Mouse (Mus musculus) lung, embryonic 16.5 days (tissue): ENCODE data around the gene Vegfa. TPM values are rescaled to one million over a fixed set of nuclear protein-coding genes. Genes with fewer than 3 reads are reported as not detected.
A peak's percentile ranks its signal among the peaks of the same experiment; 100 is the strongest.

Experiments
- ATAC-seq: fragments of 200-750 bp; cut with Nextera tagmentation; 2 replicates; pipeline ENCODE4 v1.8.0; 2017; ENCODE audit warnings: low read depth, mild to moderate bottlenecking, moderate library complexity
- H3K27ac ChIP-seq: fragments of 300-500 bp; sonication (generic); 2 replicates; pipeline ENCODE4 v1.5.1; 2014; ENCODE audit warnings: mild to moderate bottlenecking, control low read depth, low read length
- H3K27me3 ChIP-seq: fragments of 300-500 bp; sonication (generic); 2 replicates; pipeline ENCODE4 v1.6.1; 2014; ENCODE audit warnings: low read depth, low read length, mixed read lengths; ENCODE audit not compliant: control insufficient read depth, insufficient read depth
- H3K36me3 ChIP-seq: fragments of 300-500 bp; sonication (generic); 2 replicates; pipeline ENCODE4 v1.6.1; 2014; ENCODE audit warnings: low read length; ENCODE audit not compliant: control insufficient read depth, insufficient read depth
- H3K4me1 ChIP-seq: fragments of 300-500 bp; sonication (generic); replicated peaks from 2 replicates; pipeline ENCODE4 v1.6.1; 2014; ENCODE audit warnings: low read length, mixed read lengths; ENCODE audit not compliant: control insufficient read depth, insufficient read depth
- H3K4me2 ChIP-seq: fragments of 300-500 bp; sonication (generic); 2 replicates; pipeline ENCODE4 v1.6.1; 2014; ENCODE audit warnings: low read depth, low read length, control low read depth
- H3K4me3 ChIP-seq: fragments of 300-500 bp; sonication (generic); 2 replicates; pipeline ENCODE4 v1.5.1; 2014; ENCODE audit warnings: mild to moderate bottlenecking, low read length, control low read depth
- H3K9ac ChIP-seq: fragments of 300-500 bp; sonication (generic); 2 replicates; pipeline ENCODE4 v1.6.1; 2014; ENCODE audit warnings: low read length, control low read depth
- H3K9me3 ChIP-seq: fragments of 300-500 bp; sonication (generic); 2 replicates; pipeline ENCODE4 v1.6.1; 2016; ENCODE audit warnings: low read length; ENCODE audit not compliant: control insufficient read depth
- WGBS: fragments of 180-500 bp; shearing (Covaris S2); extraction: QIAGEN DNeasy Blood & Tissue Kit; methylation state at CpG from one replicate; pipeline ENCODE4 v1.1.7; 2014; 5-methylcytosine and 5-hydroxymethylcytosine counted together
- polyA plus RNA-seq: library from polyadenylated mRNA; unstranded; fragments of >200 nt; fragmentation: Nextera tagmentation; extraction: Ambion mirVana; gene quantifications from 2 replicates; pipeline ENCODE4 v1.2.1, GENCODE M21; 2015

Gene Vegfa
- polyA plus RNA-seq, 1 experiment from 2014 or later, result 4.5 TPM

DNA sequence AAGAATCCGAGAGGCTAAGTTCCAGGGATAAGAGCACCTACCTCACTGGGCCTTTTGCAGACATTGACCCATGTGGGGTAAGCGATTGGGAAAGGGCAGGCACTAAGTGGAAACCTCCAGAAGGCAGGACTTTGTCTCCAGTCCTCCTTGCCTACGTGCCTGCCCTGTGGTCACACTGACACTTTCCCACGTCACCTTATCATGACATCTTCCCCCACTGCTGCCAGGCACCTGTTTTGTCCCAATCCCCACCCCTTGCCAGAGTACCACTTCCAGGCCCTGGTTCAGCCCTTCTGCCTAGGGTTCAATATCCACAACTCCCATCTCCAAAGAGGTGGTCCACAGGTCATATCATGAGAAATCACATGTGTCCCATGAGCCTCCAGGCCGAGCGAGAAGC, 16.2 kb downstream of the Vegfa start:
- Histone ChIP-seq H3K9ac (no peak overlapping the region), H3K9me3 (no peaks in the 10 kb centered on the region), H3K4me2 (no peak overlapping the region), H3K4me1 (peaks cover 13% of the 10 kb centered on the region; the same call in 1 of the 2 replicates), H3K36me3 (peaks cover 39% of the 10 kb centered on the region), H3K27ac (no peak overlapping the region), H3K27me3 (no peaks in the 10 kb centered on the region), H3K4me3 (no peak overlapping the region)
- no peak for ATAC-seq
- WGBS, result 89% methylated on average over 6 of the region's 6 CpGs

DNA sequence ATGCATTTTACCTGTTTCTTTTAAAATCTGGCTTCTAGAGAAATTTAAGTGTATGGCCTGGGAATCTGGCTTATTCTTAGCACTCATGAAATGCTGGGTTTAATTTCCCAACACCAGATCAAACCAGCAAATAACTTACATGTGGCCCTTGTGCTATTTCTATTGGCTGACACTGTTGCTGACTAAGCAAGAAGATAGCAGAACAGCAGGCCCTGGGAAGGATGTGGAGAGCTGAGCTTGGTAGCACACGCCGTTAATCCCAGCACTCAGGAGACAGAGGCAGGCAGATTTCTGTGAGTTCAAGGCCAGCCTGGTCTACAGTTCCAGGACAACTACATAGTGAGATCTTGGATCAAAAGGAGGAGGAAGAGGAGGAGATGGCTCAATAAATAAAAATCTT, 17.2 kb downstream of the Vegfa start:
- Histone ChIP-seq H3K4me1 (peaks cover 13% of the 10 kb centered on the region; the same call in 1 of the 2 replicates), H3K9ac (no peak overlapping the region), H3K27me3 (no peaks in the 10 kb centered on the region), H3K9me3 (no peaks in the 10 kb centered on the region), H3K4me2 (no peak overlapping the region), H3K36me3 (peaks cover 35% of the 10 kb centered on the region), H3K27ac (no peak overlapping the region), H3K4me3 (no peak overlapping the region)
- 84% methylated on average over 2 of the region's 2 CpGs for WGBS
- ATAC-seq, result no peak

DNA sequence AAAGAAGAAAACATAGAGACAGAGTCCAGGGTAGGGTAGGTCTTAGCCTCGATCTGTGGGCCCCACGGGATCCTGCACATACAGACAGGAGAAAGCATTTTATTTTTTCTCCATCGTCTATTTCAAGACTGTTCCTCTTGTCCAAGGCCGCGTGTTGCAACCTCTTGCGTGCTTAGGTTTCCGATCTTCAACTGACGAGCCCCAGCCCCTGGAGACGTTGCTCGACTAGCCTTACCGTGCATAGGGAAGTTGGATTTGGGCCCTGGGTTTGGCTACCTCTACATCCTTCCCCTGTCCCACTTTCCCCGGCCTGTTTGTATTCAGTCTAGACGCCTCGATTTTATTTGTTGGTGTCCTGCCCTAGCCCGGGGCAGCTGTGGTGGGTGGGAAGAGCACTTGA, 18.6 kb downstream of the Vegfa start:
- WGBS, result 80% methylated on average over 15 of the region's 15 CpGs
- Histone ChIP-seq H3K27me3 (no peaks in the 10 kb centered on the region), H3K36me3 (peaks cover 23% of the 10 kb centered on the region), H3K9me3 (no peaks in the 10 kb centered on the region), H3K4me2 (no peak overlapping the region), H3K4me3 (no peak overlapping the region), H3K9ac (no peak overlapping the region), H3K4me1 (peaks cover 6% of the 10 kb centered on the region; the same call in 1 of the 2 replicates), H3K27ac (no peak overlapping the region)
- no peak for ATAC-seq

GRCm38 (mm10) chr17:46012211-46012610, 20.0 kb downstream of the Vegfa start:
- Histone ChIP-seq H3K4me3 (no peak overlapping the region), H3K36me3 (peaks cover 14% of the 10 kb centered on the region), H3K9me3 (no peaks in the 10 kb centered on the region), H3K4me1 (peaks cover 3% of the 10 kb centered on the region; the same call in 1 of the 2 replicates), H3K4me2 (no peak overlapping the region), H3K9ac (no peak overlapping the region), H3K27me3 (no peaks in the 10 kb centered on the region), H3K27ac (peak overlapping the region; percentile 50; the same call in 1 of the 2 replicates)
- WGBS, result 29% methylated on average over 8 of the region's 8 CpGs
- peak; percentile 60; the same call in 1 of the 2 replicates for ATAC-seq

DNA sequence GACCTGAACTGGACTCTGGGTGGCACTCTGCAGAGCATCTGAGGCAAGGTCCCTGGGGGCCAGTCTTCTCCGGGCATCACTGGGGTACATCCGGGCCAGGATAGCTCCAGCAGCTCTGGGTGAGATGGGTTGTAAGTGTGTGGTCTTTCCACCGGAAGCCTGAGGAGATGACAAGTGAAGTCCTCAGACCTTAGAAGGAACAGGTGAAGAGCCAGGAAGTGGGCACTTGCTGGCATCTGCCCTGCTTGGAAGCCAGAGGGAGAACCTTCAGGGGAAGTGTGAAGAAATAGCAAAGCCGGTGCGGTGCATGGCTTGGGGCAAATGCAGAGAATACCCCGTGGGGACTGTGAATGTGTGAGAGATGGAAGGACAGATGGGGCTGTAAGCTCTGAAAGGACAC, 21.7 kb downstream of the Vegfa start:
- Histone ChIP-seq H3K27ac (no peak overlapping the region), H3K4me2 (no peak overlapping the region), H3K9me3 (no peaks in the 10 kb centered on the region), H3K9ac (no peak overlapping the region), H3K27me3 (no peaks in the 10 kb centered on the region), H3K36me3 (peaks cover 6% of the 10 kb centered on the region; the same call in 1 of the 2 replicates), H3K4me3 (no peak overlapping the region), H3K4me1 (peaks cover 3% of the 10 kb centered on the region)
- 77% methylated on average over 6 of the region's 6 CpGs for WGBS
- ATAC-seq, result no peak

GRCm38 (mm10) chr17:46009182-46009581, 23.0 kb downstream of the Vegfa start:
- no peaks in the 10 kb centered on the region for H3K27me3 ChIP-seq
- no peak overlapping the region for H3K4me2 ChIP-seq
- no peaks in the 10 kb centered on the region for H3K36me3 ChIP-seq
- H3K4me1 ChIP-seq, result peaks cover 6% of the 10 kb centered on the region
- ATAC-seq, result no peak
- H3K4me3 ChIP-seq, result no peak overlapping the region
- WGBS, result 46% methylated on average over 7 of the region's 7 CpGs
- H3K27ac ChIP-seq, result no peak overlapping the region
- H3K9ac ChIP-seq, result no peak overlapping the region
- no peaks in the 10 kb centered on the region for H3K9me3 ChIP-seq

DNA sequence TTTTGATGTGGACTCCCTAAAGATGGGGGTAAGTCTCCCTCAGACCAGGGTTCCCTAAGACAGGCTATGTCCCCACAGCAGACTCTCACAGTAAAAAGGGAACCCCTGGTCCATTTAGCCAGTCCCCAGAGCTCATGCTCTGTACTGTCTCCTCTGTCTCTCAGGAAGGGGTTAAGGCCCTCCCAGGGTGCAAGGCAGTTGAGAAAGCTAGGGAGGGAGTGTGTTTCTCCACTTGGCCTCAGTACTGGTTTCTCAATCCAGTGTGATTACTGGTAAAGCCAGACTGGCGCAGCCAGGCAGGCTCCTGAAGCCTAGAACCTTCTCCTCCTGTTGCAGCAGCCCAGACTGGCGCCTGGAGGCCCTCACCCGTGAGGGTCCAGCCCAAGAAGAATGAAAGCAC, 26.7 kb downstream of the Vegfa start:
- H3K36me3 ChIP-seq, result no peaks in the 10 kb centered on the region
- 70% methylated on average over 3 of the region's 3 CpGs for WGBS

DNA sequence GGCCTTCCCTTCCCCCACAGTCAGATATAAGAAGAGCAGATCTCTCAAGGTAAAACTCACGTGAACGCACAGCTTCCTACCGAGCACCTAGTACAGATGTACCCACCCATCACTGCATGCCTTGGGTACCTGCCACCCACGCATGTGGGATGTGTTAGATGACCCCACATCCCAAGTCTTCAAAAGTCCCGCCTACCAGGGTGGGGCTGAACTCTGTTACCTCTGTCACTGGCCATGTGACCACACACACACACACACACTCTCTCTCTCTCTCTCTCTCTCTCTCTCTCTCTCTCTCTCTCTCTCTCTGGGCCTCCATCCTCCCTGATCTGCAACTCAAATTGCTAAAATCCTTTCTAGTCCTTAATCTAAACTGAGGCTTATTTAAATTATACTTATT, 27.7 kb downstream of the Vegfa start:
- Histone ChIP-seq H3K4me3 (no peak overlapping the region), H3K9ac (no peak overlapping the region), H3K27ac (no peak overlapping the region), H3K27me3 (no peaks in the 10 kb centered on the region), H3K36me3 (no peaks in the 10 kb centered on the region), H3K9me3 (no peaks in the 10 kb centered on the region), H3K4me2 (no peak overlapping the region), H3K4me1 (peaks cover 5% of the 10 kb centered on the region)
- WGBS, result 56% methylated on average over 5 of the region's 5 CpGs
- no peak for ATAC-seq

More for the DNA sequence above, 26.7 kb downstream of the Vegfa start:
- Histone ChIP-seq H3K27me3 (no peaks in the 10 kb centered on the region), H3K4me1 (peaks cover 5% of the 10 kb centered on the region), H3K4me2 (no peak overlapping the region), H3K27ac (no peak overlapping the region), H3K9ac (no peak overlapping the region), H3K4me3 (no peak overlapping the region), H3K9me3 (no peaks in the 10 kb centered on the region)
- ATAC-seq, result peak; percentile 70

DNA sequence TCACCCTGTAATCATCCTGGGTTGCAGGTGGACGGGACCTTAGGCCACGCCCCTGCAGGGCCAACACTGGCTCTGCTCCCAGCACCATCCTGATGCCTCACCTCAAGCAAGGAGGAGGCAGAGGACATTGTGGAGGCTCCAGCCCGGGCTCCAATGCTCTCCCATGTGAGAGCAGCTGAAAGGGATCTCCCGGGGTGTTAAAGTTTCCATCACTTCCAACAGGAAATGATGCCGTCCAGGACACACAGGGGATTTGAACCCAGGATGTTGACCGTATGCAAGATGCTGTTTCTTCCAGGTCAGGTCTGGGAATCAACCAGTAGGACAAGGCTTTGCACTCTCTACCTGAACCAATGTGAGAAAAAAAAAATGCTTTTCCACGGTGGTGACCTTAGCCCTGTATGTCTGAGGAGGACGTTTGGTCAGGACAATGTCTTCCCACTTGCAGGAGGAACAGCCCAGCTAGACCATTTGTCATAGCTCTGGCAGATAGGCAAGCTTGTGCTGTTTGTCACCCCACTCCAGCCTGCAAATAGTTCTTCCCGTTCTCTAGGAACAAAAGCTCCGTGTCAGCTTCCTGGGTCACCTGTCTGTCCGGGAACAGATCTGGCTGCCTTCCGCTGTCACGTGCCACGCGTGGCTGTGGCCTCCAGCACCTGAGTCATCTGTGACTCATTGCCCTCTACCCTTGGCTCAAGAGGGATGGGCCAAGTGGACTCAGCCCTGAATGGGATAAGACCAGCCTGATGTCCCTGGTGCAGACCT, 28.3 kb downstream of the Vegfa start:
- Histone ChIP-seq H3K27me3 (no peaks in the 10 kb centered on the region), H3K36me3 (no peaks in the 10 kb centered on the region), H3K4me2 (no peak overlapping the region), H3K4me1 (peaks cover 5% of the 10 kb centered on the region), H3K27ac (no peak overlapping the region), H3K9me3 (no peaks in the 10 kb centered on the region), H3K9ac (no peak overlapping the region), H3K4me3 (no peak overlapping the region)
- no peak for ATAC-seq
- WGBS, result 47% methylated on average over 15 of the region's 15 CpGs
